ENCODE assay signal across 13 mouse cellular contexts in genomic region chr4:105101337-105101688, GRCm38 (mm10). TPM values are rescaled to one million over a fixed set of nuclear protein-coding genes. Genes with fewer than 3 reads are reported as not detected.
DNase-seq lines count a peak whose midpoint lies in the region; ATAC-seq and TF ChIP-seq lines count a peak whose summit lies in the region.
"Had no signal": no experiment of that assay in that cellular context is flagged by ENCODE, and none has a peak within 500 bp of the region (broad histone marks: within the 10 kb centered on the region; RNA-seq: fewer than 3 reads in every experiment).

No protein-coding gene starts in this region.

- no peaks in the 10 kb centered on the region for H3K36me3 ChIP-seq in hindbrain, embryonic 16.5 days (ENCODE audit: control insufficient read depth, insufficient read depth, low read length)
- no peaks in the 10 kb centered on the region for H3K36me3 ChIP-seq in hindbrain, embryonic 11.5 days (ENCODE audit: control insufficient read depth, insufficient read depth, low read length)
- no peaks in the 10 kb centered on the region for H3K36me3 ChIP-seq in megakaryocyte, embryonic 14.5 days (replicated peaks; ENCODE audit: low read length)

- H3K27me3 ChIP-seq in hindbrain, embryonic 16.5 days (replicated peaks; ENCODE audit: control insufficient read depth, insufficient read depth, low read length) = no peaks in the 10 kb centered on the region
- no peaks in the 10 kb centered on the region for H3K27me3 ChIP-seq in hindbrain, embryonic 11.5 days (ENCODE audit: control insufficient read depth, insufficient read depth, low read length)
- H3K27me3 ChIP-seq in megakaryocyte, embryonic 14.5 days (replicated peaks) = peaks cover 13% of the 10 kb centered on the region

- H3K4me3 ChIP-seq in gastrocnemius, adult 2 months = peak overlapping the region; percentile 23; the same call in 1 of the 2 replicates
- no peak overlapping the region for H3K4me3 ChIP-seq in hindbrain, embryonic 16.5 days (ENCODE audit: low read length)
- H3K4me3 ChIP-seq in hindbrain, embryonic 11.5 days (ENCODE audit: low read depth, low read length) = no peak overlapping the region
- peak overlapping the region; percentile 74 for H3K4me3 ChIP-seq in megakaryocyte, embryonic 14.5 days (replicated peaks)

- peak; percentile 56 for ATAC-seq in hindbrain, embryonic 16.5 days
- ATAC-seq in hindbrain, embryonic 11.5 days (ENCODE audit: low FRiP score) = no peak
- ATAC-seq in megakaryocyte, adult 5-6 weeks (ENCODE audit: poor library complexity, severe bottlenecking) = no peak
- ATAC-seq: intestine, postnatal 0 days had no signal

- no peaks in the 10 kb centered on the region for H3K9me3 ChIP-seq in hindbrain, embryonic 16.5 days (ENCODE audit: control insufficient read depth, low read length)
- H3K9me3 ChIP-seq in hindbrain, embryonic 11.5 days (ENCODE audit: control insufficient read depth, low read length) = no peaks in the 10 kb centered on the region
- no peaks in the 10 kb centered on the region for H3K9me3 ChIP-seq in megakaryocyte, embryonic 14.5 days

- no peak for DNase-seq in gastrocnemius, adult 2 months
- no peak for DNase-seq in gastrocnemius, postnatal 10 days
- DNase-seq in hindbrain, embryonic 11.5 days (ENCODE audit: low spot score) = no peak
- no peak for DNase-seq in urinary bladder, adult 18-20 months (ENCODE audit: low spot score in 2 of 2)
- DNase-seq: layer of hippocampus, adult 9-11 months; lung, postnatal 14 days; thymus, postnatal 4 days had no signal

- WGBS in hindbrain, embryonic 16.5 days = 73% methylated on average over 4 of the region's 4 CpGs
- WGBS in hindbrain, embryonic 11.5 days = 88% methylated on average over 4 of the region's 4 CpGs

- no peak for TF ChIP-seq CTCF in gastrocnemius, adult 2 months (IDR thresholded peaks at IDR 0.05)

- peaks cover 6% of the 10 kb centered on the region for H3K4me1 ChIP-seq in hindbrain, embryonic 16.5 days (ENCODE audit: control insufficient read depth, insufficient read depth, low read depth, low read length)
- H3K4me1 ChIP-seq in hindbrain, embryonic 11.5 days (replicated peaks; ENCODE audit: control insufficient read depth, insufficient read depth, low read length) = no peaks in the 10 kb centered on the region
- peaks cover 21% of the 10 kb centered on the region for H3K4me1 ChIP-seq in megakaryocyte, embryonic 14.5 days

- H3K27ac ChIP-seq in gastrocnemius, adult 2 months = peak overlapping the region; percentile 95
- no peak overlapping the region for H3K27ac ChIP-seq in hindbrain, embryonic 16.5 days (ENCODE audit: low read depth, low read length)
- no peak overlapping the region for H3K27ac ChIP-seq in hindbrain, embryonic 11.5 days (ENCODE audit: low read depth, low read length)

- no peak overlapping the region for H3K9ac ChIP-seq in hindbrain, embryonic 16.5 days (ENCODE audit: low read depth, low read length)
- H3K9ac ChIP-seq in hindbrain, embryonic 11.5 days (ENCODE audit: low read depth, low read length) = no peak overlapping the region

- intact Hi-C loops in gastrocnemius, adult 2 months (cut with DNase I) = no loop called here

- no peak overlapping the region for H3K4me2 ChIP-seq in hindbrain, embryonic 16.5 days (ENCODE audit: low read length)
- H3K4me2 ChIP-seq in hindbrain, embryonic 11.5 days (replicated peaks; ENCODE audit: low read depth, low read length) = no peak overlapping the region
- H3K4me2 ChIP-seq: liver, embryonic 11.5 days; midbrain, embryonic 11.5 days had no signal

RNA-seq across cellular contexts. Expression of gene Prkaa2, which starts 8.4 kb away (rescaled TPM):
- total RNA-seq in gastrocnemius, adult 2 months (2021) = 100 to 1,000 TPM; 135 to 136 TPM
- 10 to 100 TPM; 75.4 to 83.6 TPM for total RNA-seq in gastrocnemius, postnatal 10 days (2021)
- 13.5 and 15.1 TPM in 2 replicates for polyA plus RNA-seq in hindbrain, embryonic 16.5 days (2015; fragmentation: Nextera tagmentation; extraction: Ambion mirVana)
- 5.0 TPM in 2 replicates for polyA plus RNA-seq in hindbrain, embryonic 11.5 days (2014; fragmentation: Nextera tagmentation; extraction: Ambion mirVana)
- 0.02 and 0.27 TPM in 2 replicates for polyA plus RNA-seq in megakaryocyte, embryonic 14.5 days (2012; ENCODE audit: insufficient read depth, low replicate concordance)
- total RNA-seq in megakaryocyte, adult 5-6 weeks (2015) = not detected in 2 replicates
- 0.04 TPM in 1 of 2 replicates, not detected in the other for total RNA-seq in megakaryocyte, adult 5-6 weeks (2017)

RNA-seq across cellular contexts. Expression of gene Plpp3, which starts 55.8 kb away (rescaled TPM):
- total RNA-seq in gastrocnemius, adult 2 months (2021) = 10 to 100 TPM; 45.8 to 69.1 TPM
- total RNA-seq in gastrocnemius, postnatal 10 days (2021) = 10 to 100 TPM; 79.6 to 82.6 TPM
- 114 and 122 TPM in 2 replicates for polyA plus RNA-seq in hindbrain, embryonic 16.5 days (2015; fragmentation: Nextera tagmentation; extraction: Ambion mirVana)
- 51.1 and 52.7 TPM in 2 replicates for polyA plus RNA-seq in hindbrain, embryonic 11.5 days (2014; fragmentation: Nextera tagmentation; extraction: Ambion mirVana)
- polyA plus RNA-seq in megakaryocyte, embryonic 14.5 days (2012; ENCODE audit: insufficient read depth, low replicate concordance) = 4.2 and 6.9 TPM in 2 replicates
- total RNA-seq in megakaryocyte, adult 5-6 weeks (2015) = 0.29 and 0.48 TPM in 2 replicates
- total RNA-seq in megakaryocyte, adult 5-6 weeks (2017) = 0.29 and 0.37 TPM in 2 replicates

Comparison
In these comparisons a context has a peak if more than half of its experiments do, and no peak if none do; other contexts are left out.
1. H3K4me3 ChIP-seq: peak in gastrocnemius, adult 2 months (single experiment) and megakaryocyte, embryonic 14.5 days (single experiment); none in hindbrain, embryonic 16.5 days (single experiment) and hindbrain, embryonic 11.5 days (single experiment).
2. RNA of gene Prkaa2, which starts 8.4 kb away (total RNA-seq): 135 to 136 TPM in gastrocnemius, adult 2 months and 75.4 to 83.6 TPM in gastrocnemius, postnatal 10 days; 0.04 TPM in megakaryocyte, adult 5-6 weeks; every median in the first group is over 10 times any median in the second.
3. RNA of gene Plpp3, which starts 55.8 kb away (total RNA-seq): 79.6 to 82.6 TPM in gastrocnemius, postnatal 10 days and 45.8 to 69.1 TPM in gastrocnemius, adult 2 months; 0.29 to 0.48 TPM in megakaryocyte, adult 5-6 weeks; every median in the first group is over 10 times any median in the second.